Mouse (Mus musculus): ENCODE measurements around the gene Dennd6a.

Dennd6a gene

GRCm38 (mm10) chr14:26571951-26572675, 1.5 kb upstream of the Dennd6a start:
- no peak for DNase-seq (ENCODE audit: low spot score in 2 of 2)

GRCm38 (mm10) chr14:26576255-26576780, 2.7 kb downstream of the Dennd6a start:
- no peak for DNase-seq (ENCODE audit: low spot score in 2 of 2)

GRCm38 (mm10) chr14:26578791-26579191, 5.1 kb downstream of the Dennd6a start:
- DNase-seq (ENCODE audit: low spot score in 2 of 2), result peak; percentile 4

DNA sequence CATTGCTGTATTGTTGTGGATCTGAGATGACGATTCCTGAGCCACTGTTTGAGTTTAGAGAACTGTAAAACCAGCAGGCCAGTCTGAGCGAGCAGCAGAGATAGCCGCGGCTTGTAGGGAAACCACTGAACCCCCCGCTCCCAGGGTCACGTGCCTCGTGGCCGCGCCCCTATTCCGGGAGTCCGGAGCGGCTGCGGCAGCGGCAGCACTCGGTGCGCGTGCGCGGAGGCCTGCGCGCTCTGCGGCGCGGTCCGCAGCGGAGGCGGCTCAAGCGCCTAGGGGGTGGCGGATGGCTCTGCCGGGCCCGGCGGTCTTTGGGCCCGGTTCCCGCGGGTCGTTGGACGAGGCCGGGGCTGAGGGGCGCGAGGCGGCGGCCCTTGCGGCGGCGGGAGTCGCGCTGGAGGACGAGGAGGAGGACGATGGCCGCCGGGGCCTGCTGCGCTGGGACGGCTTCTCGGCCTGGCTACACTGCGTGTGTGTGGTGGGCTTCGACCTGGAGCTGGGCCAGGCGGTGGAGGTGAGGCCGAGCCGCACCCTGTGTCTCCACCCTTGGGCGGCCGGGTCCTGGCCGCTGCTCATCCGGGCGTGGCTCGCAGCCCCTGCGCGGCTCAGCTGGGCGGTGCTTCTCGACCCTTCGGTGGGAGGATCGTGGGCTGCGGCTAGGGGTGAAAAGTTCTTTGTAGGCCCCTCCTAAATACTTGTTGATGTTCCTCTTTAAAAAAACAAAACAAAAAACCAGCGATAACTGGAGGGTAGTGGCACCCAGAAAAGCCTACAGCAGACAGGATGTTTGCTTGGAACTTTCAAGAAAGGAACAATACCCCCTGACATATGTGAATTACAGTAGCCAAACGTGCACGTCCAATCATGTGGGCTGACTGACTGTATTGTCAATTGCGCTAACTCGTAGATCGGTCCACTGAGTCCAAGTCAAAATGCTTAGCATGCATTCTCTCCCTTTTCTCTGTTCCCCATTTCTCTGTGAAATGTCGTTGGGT, 6.0 kb downstream of the Dennd6a start:
- peak; percentile 90 to 91 for DNase-seq (ENCODE audit: low spot score in 2 of 2)

DNA sequence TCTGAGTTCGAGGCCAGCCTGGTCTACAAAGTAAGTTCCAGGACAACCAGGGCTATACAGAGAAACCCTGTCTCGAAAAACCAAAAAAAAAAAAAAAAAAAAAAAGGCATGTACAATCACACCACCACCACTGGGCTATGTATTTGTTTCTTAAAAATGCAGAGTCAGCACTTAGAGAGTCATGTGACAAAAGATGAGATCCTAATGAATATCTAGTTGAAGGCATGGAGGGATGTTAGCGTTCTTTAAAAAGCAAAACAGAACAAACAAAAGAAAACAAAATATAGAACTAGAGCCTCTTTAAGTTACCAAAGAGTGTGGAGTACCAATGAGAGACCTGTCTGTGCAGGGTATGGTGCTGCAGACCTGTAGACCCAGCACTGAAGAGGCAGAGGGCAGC, 10.0 kb downstream of the Dennd6a start:
- DNase-seq (ENCODE audit: low spot score in 2 of 2), result no peak

GRCm38 (mm10) chr14:26587116-26587515, 13.5 kb downstream of the Dennd6a start:
- DNase-seq (ENCODE audit: low spot score in 2 of 2), result no peak

- no peak for DNase-seq (ENCODE audit: low spot score in 2 of 2)
Measured at GRCm38 (mm10) chr14:26591353-26591752, 17.7 kb downstream of the Dennd6a start.

GRCm38 (mm10) chr14:26593281-26593895, 19.7 kb downstream of the Dennd6a start:
- no peak for DNase-seq (ENCODE audit: low spot score in 2 of 2)

- DNase-seq (ENCODE audit: low spot score in 2 of 2), result no peak
Measured at GRCm38 (mm10) chr14:26595167-26595566, 21.5 kb downstream of the Dennd6a start.

DNA sequence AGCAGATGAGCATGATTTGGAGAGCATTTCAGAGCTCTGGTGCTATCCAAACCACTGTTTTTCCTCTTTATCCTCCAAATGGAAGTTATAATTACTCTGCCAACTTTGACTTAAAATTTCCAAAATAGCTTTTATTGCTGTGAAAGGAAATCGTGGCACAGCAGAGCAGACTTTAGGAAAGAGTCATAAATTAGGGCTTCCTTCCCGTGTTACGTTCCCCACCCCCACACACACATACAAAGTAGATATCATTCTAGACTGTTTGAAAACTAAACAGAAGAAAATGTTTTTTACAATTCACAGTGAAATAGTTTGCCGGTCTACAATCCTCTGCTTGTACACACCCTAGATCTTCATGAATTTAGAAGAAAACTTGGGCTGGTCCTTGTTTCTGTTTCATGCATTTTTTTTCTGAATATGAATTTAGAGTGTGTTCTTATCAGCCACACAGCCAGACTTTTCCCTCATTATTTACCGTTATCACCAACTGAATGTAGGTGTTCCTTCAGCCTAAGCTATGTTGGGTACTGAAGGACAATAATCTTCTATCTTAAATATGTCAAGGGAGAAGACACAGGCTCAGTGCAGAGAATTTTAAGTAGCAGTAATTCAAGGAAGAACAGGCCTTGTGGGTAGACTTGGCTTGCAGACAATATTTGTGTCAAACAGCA, 22.2 kb downstream of the Dennd6a start:
- DNase-seq (ENCODE audit: low spot score in 2 of 2), result no peak

DNA sequence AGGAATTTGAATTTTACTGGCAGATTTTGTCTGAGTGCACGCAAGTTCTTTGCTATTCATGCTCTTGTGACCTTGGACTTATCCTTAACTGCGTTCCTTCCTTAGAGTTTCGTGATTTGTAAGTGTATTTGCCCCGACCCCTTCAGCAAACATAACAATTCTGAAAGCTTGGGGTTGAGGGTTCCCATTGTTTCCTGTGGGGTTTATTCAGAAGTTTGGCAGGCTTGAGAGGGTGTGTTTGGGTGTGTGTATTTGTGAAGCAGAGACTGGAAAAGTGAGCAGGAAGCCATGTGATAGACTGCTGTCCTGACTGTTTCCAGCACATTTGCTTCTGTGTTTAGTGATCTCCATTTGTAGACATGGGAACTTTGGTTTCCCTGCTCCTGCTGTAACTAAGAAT, 31.7 kb downstream of the Dennd6a start:
- no peak for DNase-seq (ENCODE audit: low spot score in 2 of 2)

DNA sequence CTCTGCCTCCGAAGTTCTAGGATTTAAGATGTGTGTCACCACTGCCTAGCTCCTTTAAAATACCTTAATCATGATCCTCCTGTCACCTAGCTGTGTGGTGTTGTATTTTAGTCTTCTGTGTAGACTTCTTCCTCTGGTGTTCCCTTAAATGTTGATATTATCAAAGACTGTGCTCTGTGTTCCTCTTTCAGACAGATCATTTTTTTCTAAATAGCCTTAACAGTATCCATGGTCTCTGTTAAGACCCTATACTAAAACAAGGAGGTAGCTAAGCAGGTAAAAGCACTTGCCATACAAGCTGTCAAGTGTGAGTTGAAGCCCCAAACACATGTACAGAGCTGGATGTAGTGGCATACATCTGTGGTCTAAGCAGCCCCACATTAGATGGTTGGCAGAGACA, 36.0 kb downstream of the Dennd6a start:
- DNase-seq (ENCODE audit: low spot score in 2 of 2), result no peak

GRCm38 (mm10) chr14:26610689-26611088, 37.0 kb downstream of the Dennd6a start:
- DNase-seq (ENCODE audit: low spot score in 2 of 2), result no peak

DNA sequence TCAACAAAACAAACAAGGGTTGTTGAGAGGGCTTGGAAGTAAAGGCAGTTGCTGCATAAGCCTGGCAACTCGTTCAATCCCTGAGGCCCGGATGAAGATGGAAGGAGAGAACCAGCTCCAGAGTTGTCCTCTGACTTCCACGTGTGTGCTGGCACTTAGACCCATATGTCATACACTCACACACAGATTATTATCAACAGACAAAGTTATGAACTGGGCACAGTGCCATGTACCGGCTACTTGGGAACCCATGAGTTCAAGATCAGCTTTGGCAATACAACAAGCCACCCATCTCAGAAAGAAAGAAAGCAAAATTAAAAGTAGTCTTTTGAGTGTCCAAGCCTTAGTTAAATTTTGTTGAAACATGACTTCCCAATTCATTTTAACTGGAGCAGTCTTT, 51.6 kb downstream of the Dennd6a start:
- DNase-seq (ENCODE audit: low spot score in 2 of 2), result no peak

DNA sequence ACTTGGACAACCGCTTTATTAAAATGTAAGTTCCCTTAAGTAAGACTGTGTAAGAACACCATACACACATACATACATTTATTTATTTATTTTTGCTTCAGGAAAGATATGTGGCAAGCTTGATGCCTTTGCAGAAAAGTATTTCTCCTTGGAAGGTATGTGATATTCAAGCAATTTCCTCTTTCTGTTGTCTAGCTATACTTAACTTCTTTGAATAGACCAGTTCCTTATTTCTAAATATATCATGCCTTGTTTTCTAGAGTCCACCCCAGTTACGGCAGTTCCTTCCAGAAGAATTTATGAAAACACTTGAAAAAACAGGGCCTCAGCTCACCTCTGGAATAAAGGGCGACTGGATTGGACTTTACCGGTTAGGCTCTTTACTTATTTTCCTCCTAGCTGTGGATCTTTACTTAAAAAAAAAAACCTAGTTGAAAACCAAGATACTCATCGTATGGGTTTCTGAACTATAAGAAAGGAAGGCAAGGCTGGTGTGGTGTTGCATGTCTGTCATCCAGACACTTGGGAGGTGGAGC, 53.0 kb downstream of the Dennd6a start:
- DNase-seq (ENCODE audit: low spot score in 2 of 2), result no peak

DNA sequence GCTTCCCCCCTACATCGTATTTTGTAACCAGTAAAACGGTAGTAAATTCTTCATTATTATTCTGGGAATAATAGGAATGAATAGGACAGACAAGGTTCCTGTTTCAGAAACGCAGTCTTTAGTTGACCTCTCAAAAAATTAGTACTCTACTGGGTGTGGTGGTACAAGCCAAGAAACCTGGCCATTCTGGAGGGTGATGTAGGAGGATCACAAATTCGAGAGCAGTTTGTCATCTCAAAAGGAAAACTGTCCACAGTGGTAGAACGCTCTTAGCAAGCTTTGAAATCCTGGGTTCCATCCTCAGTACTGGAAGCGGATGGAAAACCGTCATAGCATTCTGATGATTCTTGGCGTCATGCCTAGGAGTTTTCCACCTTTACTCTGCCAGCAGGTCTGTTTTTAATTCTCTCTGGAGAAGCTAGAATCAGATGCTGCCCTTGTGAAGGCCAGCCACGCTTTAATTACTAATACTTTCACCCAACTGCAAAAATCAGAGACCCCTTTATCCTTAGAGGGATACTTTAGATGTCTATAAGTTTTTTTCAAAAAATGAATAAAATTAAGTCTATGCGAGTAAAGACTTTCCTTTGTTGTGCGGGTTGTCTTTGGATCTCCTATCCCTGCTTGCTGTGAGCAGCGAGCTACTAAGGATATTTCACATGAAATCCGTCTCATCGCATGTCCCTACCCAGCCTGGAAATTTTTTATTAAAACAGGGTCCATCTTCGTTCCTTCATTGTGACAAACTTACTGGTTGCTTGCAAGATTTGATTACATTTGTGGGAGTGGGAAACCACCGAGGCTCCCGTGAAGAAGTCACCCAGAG, 63.6 kb downstream of the Dennd6a start:
- DNase-seq (ENCODE audit: low spot score in 2 of 2), result peak; percentile 39 to 58

DNA sequence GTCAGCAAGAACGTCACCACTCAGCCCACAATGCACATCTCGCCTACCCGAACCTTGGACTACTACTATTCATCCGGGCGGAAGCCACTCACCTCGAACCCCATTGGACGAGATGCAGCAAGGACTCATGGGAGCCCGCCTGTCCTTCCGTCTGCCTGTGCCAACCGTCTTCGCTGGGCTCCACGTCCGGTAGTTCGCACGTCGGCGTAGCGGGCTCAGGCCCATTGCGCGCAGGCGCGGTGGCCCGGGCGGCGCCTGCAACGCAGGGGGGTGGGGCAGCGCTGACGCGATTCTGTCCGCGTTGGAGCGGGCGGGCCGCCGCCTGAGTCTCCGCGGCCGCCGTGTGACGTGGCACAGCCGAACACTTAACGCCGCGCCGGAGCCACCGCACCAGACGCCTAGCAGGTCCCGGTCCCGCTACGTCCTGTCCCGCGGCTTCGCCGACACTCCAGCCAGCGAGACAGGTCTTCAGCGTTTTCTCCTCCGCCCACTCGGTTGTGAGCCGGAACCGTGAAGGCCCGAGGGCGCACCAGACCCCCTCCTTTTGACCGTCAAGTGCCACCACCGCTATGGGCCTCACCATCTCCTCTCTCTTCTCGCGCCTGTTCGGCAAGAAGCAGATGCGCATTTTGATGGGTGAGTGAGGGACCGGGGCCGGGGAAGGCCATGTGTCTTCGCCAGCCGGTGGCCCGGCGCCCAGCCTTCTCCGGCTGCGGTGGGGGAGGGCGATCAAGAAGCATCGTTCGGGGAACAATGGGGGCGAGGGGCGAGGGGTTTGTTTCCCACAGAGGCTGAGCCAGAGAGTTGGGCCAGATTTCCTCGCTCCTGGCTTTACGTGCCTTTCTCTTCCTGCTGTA, 64.4 kb downstream of the Dennd6a start, which contains the start of gene Arf4:
Gene Arf4, plus strand, starts transcription at position 224 of the 857 bp plus-strand sequence.
- peak; percentile 99 to 100 for DNase-seq (ENCODE audit: low spot score in 2 of 2)

GRCm38 (mm10) chr14:26638708-26639084, 65.0 kb downstream of the Dennd6a start:
- peak; percentile 63 to 73 for DNase-seq (ENCODE audit: low spot score in 2 of 2)

DNA sequence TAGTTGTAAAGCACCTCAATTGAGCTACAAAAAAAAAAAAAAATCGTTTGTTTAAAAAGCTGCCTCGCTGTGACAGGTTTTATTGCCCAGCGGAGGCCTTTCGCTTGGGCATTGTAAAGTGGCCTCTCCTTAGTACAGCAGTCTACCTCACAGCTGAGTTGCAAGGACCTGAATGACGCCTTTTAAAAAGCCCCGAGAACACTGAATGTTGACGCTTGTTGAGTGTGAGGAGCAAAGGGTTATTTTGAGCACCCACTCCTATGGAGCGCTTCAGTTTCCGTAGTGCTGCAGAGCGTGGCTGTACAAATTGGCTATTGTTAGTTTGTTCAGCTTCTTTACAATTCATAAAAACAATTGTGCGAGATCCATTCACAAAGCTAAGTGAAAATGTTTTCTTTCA, 65.6 kb downstream of the Dennd6a start:
- DNase-seq (ENCODE audit: low spot score in 2 of 2), result no peak
